Mouse (Mus musculus) limb, embryonic 14.5 days (tissue): ENCODE results near the gene Kansl1. TPM values are rescaled to one million over a fixed set of nuclear protein-coding genes. Genes with fewer than 3 reads are reported as not detected.

Source experiments
- ATAC-seq: fragments of 200-750 bp; cut with Nextera tagmentation; 2 replicates; pipeline ENCODE4 v1.8.0; 2017; ENCODE audit warnings: low read depth, moderate number of reproducible peaks, moderate TSS enrichment; ENCODE audit not compliant: low FRiP score
- DNase-seq: peaks from one replicate; pipeline ENCODE4 v3.0.0-alpha.2; 2015; ENCODE audit warnings: low spot score
- H3K27ac ChIP-seq: fragments of 300-500 bp; sonication (generic); replicated peaks from 2 replicates; pipeline ENCODE4 v1.5.1; 2014; ENCODE audit warnings: low read depth, mild to moderate bottlenecking, low read length, moderate library complexity, mixed read lengths
- H3K27me3 ChIP-seq: fragments of 300-500 bp; sonication (generic); 2 replicates; pipeline ENCODE4 v1.6.1; 2014; ENCODE audit warnings: low read length, mixed read lengths; ENCODE audit not compliant: control insufficient read depth, insufficient read depth
- H3K36me3 ChIP-seq: fragments of 300-500 bp; sonication (generic); 2 replicates; pipeline ENCODE4 v1.6.1; 2014; ENCODE audit warnings: mild to moderate bottlenecking, low read length, moderate library complexity, mixed read lengths; ENCODE audit not compliant: control insufficient read depth, insufficient read depth
- H3K4me1 ChIP-seq: fragments of 300-500 bp; sonication (generic); 2 replicates; pipeline ENCODE4 v1.6.1; 2014; ENCODE audit warnings: antibody characterized with exemption, low read length, mixed read lengths; ENCODE audit not compliant: control insufficient read depth, insufficient read depth
- H3K4me2 ChIP-seq: fragments of 300-500 bp; sonication (generic); replicated peaks from 2 replicates; pipeline ENCODE4 v1.6.1; 2014; ENCODE audit warnings: low read depth, mild to moderate bottlenecking, low read length, moderate library complexity; ENCODE audit not compliant: severe bottlenecking
- H3K4me3 ChIP-seq: fragments of 300-500 bp; sonication (generic); replicated peaks from 2 replicates; pipeline ENCODE4 v1.5.1; 2014; ENCODE audit warnings: low read length
- H3K9ac ChIP-seq: fragments of 300-500 bp; sonication (generic); 2 replicates; pipeline ENCODE4 v1.6.1; 2014; ENCODE audit warnings: mild to moderate bottlenecking, low read depth, low read length, moderate library complexity; ENCODE audit not compliant: severe bottlenecking
- H3K9me3 ChIP-seq: fragments of 300-500 bp; sonication (generic); 2 replicates; pipeline ENCODE4 v1.6.1; 2016; ENCODE audit warnings: low read length; ENCODE audit not compliant: control insufficient read depth
- POLR2A ChIP-seq: fragments of 200-500 bp; IDR thresholded peaks from 2 replicates; pipeline ENCODE4 v1.8.0; 2012; ENCODE audit warnings: inconsistent platforms, mild to moderate bottlenecking, moderate library complexity, borderline replicate concordance; ENCODE audit not compliant: insufficient read depth, insufficient read length; ENCODE audit errors: extremely low read depth
- WGBS: fragments of 180-500 bp; shearing (Covaris S2); extraction: QIAGEN DNeasy Blood & Tissue Kit; methylation state at CpG from one replicate; pipeline ENCODE4 v1.1.7; 2014; 5-methylcytosine and 5-hydroxymethylcytosine counted together
- polyA plus RNA-seq, 2 experiments: library from polyadenylated mRNA; depleted of rRNA in 1 of 2; stranded (reverse) in 1 of 2; unstranded in 1 of 2; fragments of >200 nt; fragmentation: Nextera tagmentation in 1 of 2; extraction: Ambion mirVana in 1 of 2; gene quantifications; 2 replicates each; pipeline versions ENCODE4 v1.2.1 to v1.2.3; 2012 to 2014

Kansl1 gene
- polyA plus RNA-seq, 2 experiments, result 27.0 to 91.7 TPM

DNA sequence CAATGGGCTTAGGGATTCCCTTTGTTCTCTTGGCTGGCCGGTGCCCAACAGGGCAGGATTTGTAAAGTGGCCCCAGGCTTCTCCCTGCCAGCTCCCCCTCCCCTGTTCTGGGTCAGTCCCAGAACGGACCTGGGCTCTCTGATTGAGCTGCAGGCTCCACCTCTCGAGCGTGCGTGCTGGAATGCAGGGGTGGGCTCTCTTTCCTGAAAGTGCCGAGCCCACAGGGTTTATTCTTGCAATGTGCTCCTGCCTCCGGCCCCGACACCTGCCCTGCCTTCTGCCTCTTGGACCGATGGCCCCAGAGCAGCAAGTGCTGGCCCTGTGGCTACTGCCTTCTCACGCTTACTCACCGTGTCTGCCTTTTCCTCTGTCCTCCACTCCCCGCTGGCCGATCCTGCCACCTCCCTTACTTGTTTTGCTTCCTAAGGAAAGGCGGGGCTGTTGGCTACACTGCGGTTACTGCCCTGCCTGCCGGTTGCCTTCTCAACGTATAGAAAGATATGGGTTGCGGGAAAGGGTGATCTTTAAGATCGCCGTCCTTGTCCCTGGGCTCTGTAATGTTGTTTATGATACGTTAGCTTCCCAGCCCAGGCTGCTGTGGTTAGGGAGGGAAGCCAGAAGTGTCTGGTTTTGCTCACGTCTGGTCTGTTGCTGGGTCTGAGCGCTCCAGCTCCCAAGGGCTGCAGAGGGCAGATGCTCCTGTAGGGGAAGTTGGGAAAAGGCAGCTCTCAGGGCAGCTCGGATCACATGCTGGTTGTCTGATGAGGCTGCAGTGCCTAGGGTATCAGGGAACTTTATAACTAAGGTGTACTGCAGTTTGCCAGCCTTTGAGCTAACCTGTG lies 149.5 kb downstream of the Kansl1 start:
- peak overlapping the region; percentile 75 for H3K4me2 ChIP-seq
- no peaks in the 10 kb centered on the region for H3K27me3 ChIP-seq
- WGBS, result 2% methylated on average over 24 of the region's 24 CpGs
- DNase-seq (peak; percentile 20), ATAC-seq (peak; percentile 58)
- peak overlapping the region; percentile 48 for H3K4me3 ChIP-seq
- no peaks in the 10 kb centered on the region for H3K36me3 ChIP-seq
- peaks cover 4% of the 10 kb centered on the region; the same call in 1 of the 2 replicates for H3K4me1 ChIP-seq
- H3K9ac ChIP-seq, result peak overlapping the region; percentile 56
- no peaks in the 10 kb centered on the region for H3K9me3 ChIP-seq
- 0 out of 2 replicates have a peak overlapping the region, but pooled peaks have one; percentile 19 for H3K27ac ChIP-seq
- no peak for TF ChIP-seq POLR2A

DNA sequence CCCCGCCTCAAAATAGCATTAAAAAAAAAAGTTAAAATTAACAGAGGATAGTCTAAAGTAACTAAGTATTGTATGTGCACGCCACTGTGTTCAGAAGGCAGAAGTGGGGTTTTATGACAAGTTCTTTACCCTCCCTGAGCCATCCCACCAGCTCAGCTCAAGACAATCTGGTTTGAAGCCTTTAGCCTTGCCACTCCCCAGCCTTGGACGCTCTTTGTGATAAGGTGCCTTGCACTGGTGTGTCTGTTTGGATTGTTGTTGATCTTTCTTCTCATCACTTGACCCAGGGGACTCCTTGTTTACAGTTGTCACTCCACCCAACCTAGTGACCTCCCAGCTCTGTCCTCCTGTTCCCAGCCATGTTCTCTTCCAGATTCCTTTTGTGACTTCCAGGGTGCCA lies 151.0 kb downstream of the Kansl1 start:
- Histone ChIP-seq H3K4me1 (peaks cover 4% of the 10 kb centered on the region; the same call in 1 of the 2 replicates), H3K36me3 (no peaks in the 10 kb centered on the region), H3K9me3 (no peaks in the 10 kb centered on the region), H3K27ac (no peak overlapping the region), H3K4me3 (no peak overlapping the region), H3K4me2 (no peak overlapping the region), H3K27me3 (no peaks in the 10 kb centered on the region), H3K9ac (no peak overlapping the region)
- TF ChIP-seq POLR2A, result no peak
- DNase-seq (no peak), ATAC-seq (no peak)
- WGBS, result 68% methylated on average over 3 of the region's 3 CpGs

DNA sequence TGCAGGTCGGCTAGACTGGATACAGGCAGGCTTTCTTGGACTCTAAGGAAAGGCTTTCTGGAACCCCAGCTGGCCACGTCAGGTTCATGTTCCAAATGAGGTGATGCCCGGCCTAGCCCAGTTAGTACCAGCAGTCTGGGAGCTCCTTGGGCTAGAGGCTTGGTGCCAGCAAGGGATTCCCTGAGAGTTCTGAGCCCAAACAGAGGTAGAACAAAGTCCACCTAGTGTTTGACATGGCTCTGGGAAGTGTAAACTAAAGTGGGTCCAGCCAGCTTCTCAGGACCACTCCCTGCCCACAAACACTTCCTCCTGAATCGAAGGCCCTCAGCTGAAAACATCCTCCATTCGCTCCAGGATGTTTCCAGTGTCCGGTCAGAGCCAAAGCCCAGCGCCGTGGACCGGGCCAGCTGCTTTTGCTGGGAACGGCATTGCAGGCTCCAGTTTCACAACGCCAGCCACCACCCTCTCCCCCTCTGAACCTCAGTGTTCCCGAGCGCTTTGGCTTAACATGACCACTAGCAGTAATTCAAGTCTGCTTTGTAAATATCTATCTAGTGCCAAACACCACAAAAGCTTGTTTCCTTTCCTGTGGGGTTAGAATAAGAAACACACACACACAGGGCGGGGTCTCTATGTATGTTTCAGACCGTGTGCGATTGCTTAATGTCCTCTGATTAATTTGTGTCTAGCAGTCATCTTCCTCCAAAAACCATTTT lies 151.8 kb downstream of the Kansl1 start:
- Histone ChIP-seq H3K4me2 (no peak overlapping the region), H3K4me3 (no peak overlapping the region), H3K36me3 (no peaks in the 10 kb centered on the region), H3K27me3 (no peaks in the 10 kb centered on the region), H3K4me1 (peaks cover 4% of the 10 kb centered on the region; the same call in 1 of the 2 replicates), H3K9ac (no peak overlapping the region), H3K27ac (no peak overlapping the region), H3K9me3 (no peaks in the 10 kb centered on the region)
- no peak for TF ChIP-seq POLR2A
- WGBS, result 65% methylated on average over 16 of the region's 16 CpGs
- ATAC-seq (no peak), DNase-seq (no peak)

DNA sequence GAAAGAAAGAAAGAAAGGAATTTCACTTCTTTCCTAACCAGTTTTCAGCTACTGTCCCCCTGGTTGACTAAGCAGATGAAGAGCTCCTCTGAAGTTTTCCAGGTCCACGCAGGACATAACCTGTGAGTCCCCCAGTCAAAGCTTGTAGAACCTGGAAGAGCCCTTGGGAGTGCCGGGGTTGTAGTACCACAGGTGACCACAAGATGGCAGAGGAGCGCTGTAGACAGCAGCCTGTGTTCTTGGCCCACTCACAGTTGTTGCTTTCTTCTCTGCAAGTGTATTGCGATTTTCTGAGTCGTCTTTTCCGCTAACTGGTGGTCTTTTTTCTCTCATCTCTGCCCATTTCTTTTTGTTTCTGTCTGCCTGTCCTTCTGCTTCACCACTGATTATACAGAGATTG lies 153.0 kb downstream of the Kansl1 start:
- ATAC-seq, result no peak
- no peak overlapping the region for H3K4me3 ChIP-seq
- no peaks in the 10 kb centered on the region for H3K9me3 ChIP-seq
- H3K4me2 ChIP-seq, result no peak overlapping the region
- no peaks in the 10 kb centered on the region for H3K36me3 ChIP-seq
- H3K27me3 ChIP-seq, result no peaks in the 10 kb centered on the region
- H3K4me1 ChIP-seq, result peaks cover 4% of the 10 kb centered on the region; the same call in 1 of the 2 replicates
- TF ChIP-seq POLR2A, result no peak
- H3K9ac ChIP-seq, result no peak overlapping the region
- H3K27ac ChIP-seq, result no peak overlapping the region
- peak; percentile 85 for DNase-seq
- WGBS, result 6% methylated on average over 6 of the region's 6 CpGs

DNA sequence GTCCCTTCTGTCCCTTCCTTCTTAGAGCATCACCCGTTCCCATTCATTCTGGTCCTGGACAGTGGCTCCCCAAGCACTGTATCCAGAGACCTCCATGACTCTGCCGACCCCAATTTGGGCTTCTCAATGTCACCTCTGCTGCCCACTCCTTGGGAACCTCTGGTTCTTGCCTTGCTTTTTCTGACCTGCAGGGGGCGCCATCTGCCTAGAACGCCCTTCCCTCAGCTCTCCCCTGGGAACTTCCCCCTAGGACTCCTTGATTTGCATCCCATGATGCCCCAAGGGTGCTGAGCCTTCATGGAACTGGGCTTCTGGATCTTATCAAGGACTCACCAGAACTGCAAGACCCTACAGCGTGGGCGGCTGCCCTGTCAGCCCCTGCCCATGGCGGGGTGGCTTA lies 157.0 kb downstream of the Kansl1 start:
- no peak overlapping the region for H3K27ac ChIP-seq
- H3K4me3 ChIP-seq, result no peak overlapping the region
- H3K27me3 ChIP-seq, result 0 out of 2 replicates have a peak, but pooled peaks cover 5% of the 10 kb centered on the region
- H3K4me1 ChIP-seq, result no peaks in the 10 kb centered on the region
- no peak overlapping the region for H3K9ac ChIP-seq
- H3K36me3 ChIP-seq, result no peaks in the 10 kb centered on the region
- TF ChIP-seq POLR2A, result no peak
- no peak for ATAC-seq
- no peak overlapping the region for H3K4me2 ChIP-seq
- WGBS, result 71% methylated on average over 7 of the region's 7 CpGs
- DNase-seq, result no peak
- no peaks in the 10 kb centered on the region for H3K9me3 ChIP-seq
